In the genomic region with DNA sequence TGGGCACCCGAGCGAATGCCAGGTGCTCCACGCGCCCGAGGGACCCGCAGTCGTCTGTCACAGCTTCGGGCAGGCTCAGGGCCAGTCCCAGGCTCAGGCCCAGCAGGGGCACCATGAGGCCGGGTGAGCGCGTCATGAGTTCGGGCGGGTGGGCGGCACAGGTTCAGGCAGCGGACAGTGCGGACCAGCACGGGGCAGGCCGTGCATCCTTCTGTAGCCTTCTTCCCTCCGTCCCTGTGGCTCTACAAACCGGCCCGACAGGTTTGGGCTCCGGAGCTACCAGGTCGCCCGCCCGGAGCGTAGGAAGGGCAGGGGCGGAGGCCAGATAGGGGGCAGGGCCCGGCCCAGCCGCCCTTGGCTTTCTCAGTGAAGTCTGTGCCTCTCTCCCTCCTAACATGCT, we compare ENCODE assay signal across 9 mouse cellular contexts. TPM values are rescaled to one million over a fixed set of nuclear protein-coding genes. Genes with fewer than 3 reads are reported as not detected.
DNase-seq lines count a peak whose midpoint lies in the region; ATAC-seq and TF ChIP-seq lines count a peak whose summit lies in the region.
"Had no signal": no experiment of that assay in that cellular context is flagged by ENCODE, and none has a peak within 500 bp of the region (broad histone marks: within the 10 kb centered on the region; RNA-seq: fewer than 3 reads in every experiment).

A gene (minus strand): TSS at position 283 of the 400 bp plus-strand sequence.

- no peak within 1 kb of the TSS for H3K9ac ChIP-seq in heart, postnatal 0 days (replicated peaks; ENCODE audit: low read depth, low read length)
- H3K9ac ChIP-seq in neural tube, embryonic 14.5 days (replicated peaks; ENCODE audit: low read depth, low read length) = no peak within 1 kb of the TSS

- H3K27me3 ChIP-seq in heart, postnatal 0 days (ENCODE audit: control insufficient read depth, insufficient read depth, low read length) = peaks cover 61% of the 10 kb centered on the region
- H3K27me3 ChIP-seq in limb, embryonic 10.5 days (ENCODE audit: low read depth, poor library complexity, severe bottlenecking) = peaks cover 82% of the 10 kb centered on the region
- H3K27me3 ChIP-seq in neural tube, embryonic 14.5 days (ENCODE audit: control insufficient read depth, insufficient read depth, low read length) = peaks cover 38% of the 10 kb centered on the region

- no peak for TF ChIP-seq CTCF in heart, postnatal 0 days (IDR thresholded peaks at IDR 0.05; ENCODE audit: low read depth)

- H3K9me3 ChIP-seq in heart, postnatal 0 days (replicated peaks; ENCODE audit: control insufficient read depth, low read length) = no peaks in the 10 kb centered on the region
- no peaks in the 10 kb centered on the region for H3K9me3 ChIP-seq in limb, embryonic 10.5 days (replicated peaks)
- H3K9me3 ChIP-seq in neural tube, embryonic 14.5 days (ENCODE audit: control insufficient read depth, low read length) = no peaks in the 10 kb centered on the region

- no peak for ATAC-seq in heart, postnatal 0 days (ENCODE audit: insufficient read depth, low read depth)
- no peak for ATAC-seq in neural tube, embryonic 14.5 days (ENCODE audit: low read depth)

- H3K36me3 ChIP-seq in heart, postnatal 0 days (replicated peaks; ENCODE audit: control insufficient read depth, insufficient read depth, low read length) = no peaks in the 10 kb centered on the region
- H3K36me3 ChIP-seq in limb, embryonic 10.5 days = no peaks in the 10 kb centered on the region
- H3K36me3 ChIP-seq in neural tube, embryonic 14.5 days (ENCODE audit: control insufficient read depth, insufficient read depth, low read length) = no peaks in the 10 kb centered on the region

- 3% methylated on average over 29 of the region's 29 CpGs for WGBS in heart, postnatal 0 days
- WGBS in limb, embryonic 10.5 days = 4% methylated on average over 29 of the region's 29 CpGs
- 3% methylated on average over 29 of the region's 29 CpGs for WGBS in neural tube, embryonic 14.5 days

- 0 out of 2 replicates have a peak within 1 kb of the TSS, but pooled peaks have one; percentile 13 for H3K4me3 ChIP-seq in heart, postnatal 0 days (ENCODE audit: low read depth, low read length)
- peak within 1 kb of the TSS; percentile 36 for H3K4me3 ChIP-seq in limb, embryonic 10.5 days
- no peak within 1 kb of the TSS for H3K4me3 ChIP-seq in neural tube, embryonic 14.5 days (ENCODE audit: low read depth, low read length)
- H3K4me3 ChIP-seq: erythroblast, embryonic 14.5 days had no signal

- no peaks in the 10 kb centered on the region for H3K4me1 ChIP-seq in heart, postnatal 0 days (ENCODE audit: control insufficient read depth, insufficient read depth)
- peaks cover 7% of the 10 kb centered on the region for H3K4me1 ChIP-seq in limb, embryonic 10.5 days
- H3K4me1 ChIP-seq in neural tube, embryonic 14.5 days (ENCODE audit: control insufficient read depth, insufficient read depth, low read length) = no peaks in the 10 kb centered on the region

- no peak for TF ChIP-seq EP300 in heart, postnatal 0 days (IDR thresholded peaks at IDR 0.05; ENCODE audit: low read depth)

- no peak within 1 kb of the TSS for H3K27ac ChIP-seq in heart, postnatal 0 days (ENCODE audit: low read depth)
- H3K27ac ChIP-seq in limb, embryonic 10.5 days = peak within 1 kb of the TSS; percentile 19; the same call in 1 of the 2 replicates
- H3K27ac ChIP-seq in neural tube, embryonic 14.5 days (ENCODE audit: low read depth, low read length) = no peak within 1 kb of the TSS

- no peak for DNase-seq in heart, postnatal 0 days (ENCODE audit: low spot score)
- no peak for DNase-seq in heart, postnatal 36 days
- DNase-seq in gonadal fat pad, adult 2 months (ENCODE audit: low read depth) = no peak
- DNase-seq in limb, embryonic 10.5 days (ENCODE audit: low spot score) = peak; percentile 59
- no peak for DNase-seq in layer of hippocampus, adult 9-11 months
- DNase-seq in layer of hippocampus, postnatal 25 days (ENCODE audit: extremely low spot score in 1 of 2, low spot score in 1 of 2) = no peak
- DNase-seq in spleen, postnatal 10 days (ENCODE audit: low spot score in 2 of 2) = no peak

- no peak within 1 kb of the TSS for H3K4me2 ChIP-seq in heart, postnatal 0 days (ENCODE audit: low read depth, low read length)
- peak within 1 kb of the TSS; percentile 20; the same call in 1 of the 2 replicates for H3K4me2 ChIP-seq in neural tube, embryonic 14.5 days (ENCODE audit: low read depth, low read length)

- intact Hi-C loops in heart, postnatal 36 days (cut with DNase I) = no loop called here

RNA-seq across cellular contexts. Expression of the gene that starts here (rescaled TPM):
- 0.04 and 6.0 TPM in 2 replicates for total RNA-seq in heart, postnatal 0 days (2014; rRNA removed; ENCODE audit: low replicate concordance)
- 0.03 and 0.08 TPM in 2 replicates for polyA plus RNA-seq in heart, postnatal 0 days (2015; fragmentation: Nextera tagmentation; extraction: Ambion mirVana)
- total RNA-seq in heart, postnatal 36 days (2021) = under 1 TPM in 1 of 2 experiments, not detected in 1; 0.81 TPM
- polyA plus RNA-seq in gonadal fat pad, adult 2 months (2012; rRNA removed) = 455 and 501 TPM in 2 replicates
- 2.3 and 2.6 TPM in 2 replicates for polyA plus RNA-seq in limb, embryonic 10.5 days (2016; fragmentation: Nextera tagmentation; extraction: Ambion mirVana)
- polyA plus RNA-seq in neural tube, embryonic 14.5 days (2014; fragmentation: Nextera tagmentation; extraction: Ambion mirVana) = not detected in 2 replicates
- total RNA-seq in layer of hippocampus, postnatal 25 days (2021) = under 1 TPM in 1 of 2 experiments, not detected in 1; 0.05 TPM
- polyA plus RNA-seq: erythroblast, embryonic 14.5 days had no signal

Comparison
In these comparisons a context has a peak if more than half of its experiments do, and no peak if none do; other contexts are left out.
1. RNA of the gene that starts here (polyA plus RNA-seq): 455 to 501 TPM in gonadal fat pad, adult 2 months; 2.3 to 2.6 TPM in limb, embryonic 10.5 days, 0.03 to 0.08 TPM in heart, postnatal 0 days and not detected in neural tube, embryonic 14.5 days; every median in the first group is over 100 times any median in the second.